Mouse (Mus musculus) kidney, adult 11 months (tissue): ENCODE measurements around the gene Olfr770.
"Not testable (repeated sequence)": the region's sequence is repeated elsewhere in the genome, so short reads cannot be mapped to it uniquely, and the experiment has no call there.

Source experiments
- DNase-seq: peaks from one replicate; pipeline ENCODE4 v3.0.0; 2022

Olfr770 gene

DNA sequence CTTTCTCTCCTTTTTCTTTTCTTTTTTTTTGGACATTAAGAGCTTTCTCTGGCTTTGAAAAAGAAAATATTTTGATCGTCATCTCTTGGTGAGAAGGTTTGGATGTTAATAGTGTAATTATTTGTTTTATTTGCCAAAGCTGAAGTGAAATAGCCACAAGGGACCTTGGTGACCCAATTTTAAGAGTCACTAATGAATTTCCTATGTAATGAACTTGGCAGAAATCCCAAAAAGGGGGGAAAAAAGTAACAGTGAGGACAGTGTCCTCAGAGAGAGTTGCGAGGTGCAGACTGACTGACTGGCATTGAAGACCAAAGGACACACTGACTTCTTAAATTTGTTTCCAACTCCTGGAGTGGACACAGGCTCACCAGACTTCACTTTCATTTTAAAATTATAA, at the start of gene Olfr770:
TSS of gene Olfr770 (minus strand) at position 101 of the 400 bp plus-strand sequence.
- DNase-seq, result no peak

GRCm38 (mm10) chr10:129187319-129187718, 48.5 kb upstream of the Olfr770 start, which contains the start of gene Olfr773:
Gene Olfr773 (minus strand): TSS chr10:129187419.
- DNase-seq, result not testable (repeated sequence)

GRCm38 (mm10) chr10:129177821-129178220, 39.0 kb upstream of the Olfr770 start, which contains the start of gene Olfr772:
Gene Olfr772 (minus strand): TSS chr10:129177921.
- DNase-seq, result not testable (repeated sequence)

GRCm38 (mm10) chr10:129164651-129165050, 25.9 kb upstream of the Olfr770 start, which contains the start of gene Olfr771:
Gene Olfr771 (minus strand): TSS chr10:129164751.
- DNase-seq, result no peak

DNA sequence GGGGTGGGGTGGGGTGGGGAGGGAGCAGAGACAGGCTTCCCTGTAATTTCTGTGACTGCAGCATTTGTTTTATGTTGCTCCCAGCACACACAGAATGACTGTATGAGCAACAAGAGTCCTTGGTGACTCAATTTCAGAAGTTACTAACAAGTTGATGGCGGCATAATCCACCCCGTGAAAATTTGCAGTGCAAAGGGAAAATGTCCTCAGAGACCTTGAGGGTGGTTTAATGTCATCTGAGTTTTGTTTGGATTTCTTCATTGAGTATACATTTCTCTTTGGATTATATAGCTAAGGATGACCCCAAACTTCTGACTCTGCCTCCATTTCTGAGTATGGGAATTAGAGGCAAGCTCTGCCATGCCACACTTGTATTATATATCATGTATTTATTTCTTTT, 21.0 kb downstream of the Olfr770 start, which contains the start of gene Olfr769:
TSS of gene Olfr769 (minus strand) at position 101 of the 400 bp plus-strand sequence.
- no peak for DNase-seq

- DNase-seq, result no peak
Observed at GRCm38 (mm10) chr10:129115146-129115545, 23.7 kb downstream of the Olfr770 start.

DNA sequence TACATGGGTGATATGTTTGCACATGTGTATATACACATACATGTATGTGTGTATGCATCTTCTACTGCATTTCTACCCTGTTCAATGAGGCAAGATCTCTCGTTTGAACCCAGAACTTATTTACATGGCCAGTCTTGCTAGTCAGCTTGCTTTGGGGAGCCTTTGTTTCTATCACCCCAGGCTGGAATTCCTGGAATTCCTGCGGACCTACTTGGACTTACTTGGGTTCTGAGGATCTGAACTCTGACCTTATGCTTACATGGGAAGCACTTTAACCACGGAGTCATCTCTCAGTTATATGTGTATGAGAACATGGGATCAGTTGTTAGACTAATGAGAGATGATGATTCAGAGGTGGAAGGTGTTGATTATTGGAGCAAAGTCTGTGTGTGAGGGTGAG, 37.6 kb downstream of the Olfr770 start:
- DNase-seq, result no peak

DNA sequence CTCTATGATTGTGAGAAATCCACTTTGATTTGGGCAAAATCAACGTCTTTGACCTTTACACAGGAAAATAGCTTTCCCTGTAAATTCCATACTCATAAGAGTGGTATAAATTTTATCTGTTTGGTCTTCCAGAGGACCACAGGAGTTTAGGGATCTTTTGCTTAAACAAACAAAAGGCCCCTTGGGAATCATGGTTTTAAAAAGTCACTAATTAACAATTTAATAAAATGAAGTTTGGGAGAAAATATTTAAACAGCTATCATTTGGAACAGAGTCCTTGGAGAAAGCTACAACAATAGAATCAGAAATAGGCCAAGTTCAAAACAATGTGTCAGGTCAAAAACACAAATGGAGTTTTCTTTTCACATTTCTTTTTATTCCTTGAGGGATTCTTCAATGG, 39.5 kb downstream of the Olfr770 start, which contains the start of gene Olfr768:
TSS of gene Olfr768 (minus strand) at position 101 of the 400 bp plus-strand sequence.
- DNase-seq, result no peak

DNA sequence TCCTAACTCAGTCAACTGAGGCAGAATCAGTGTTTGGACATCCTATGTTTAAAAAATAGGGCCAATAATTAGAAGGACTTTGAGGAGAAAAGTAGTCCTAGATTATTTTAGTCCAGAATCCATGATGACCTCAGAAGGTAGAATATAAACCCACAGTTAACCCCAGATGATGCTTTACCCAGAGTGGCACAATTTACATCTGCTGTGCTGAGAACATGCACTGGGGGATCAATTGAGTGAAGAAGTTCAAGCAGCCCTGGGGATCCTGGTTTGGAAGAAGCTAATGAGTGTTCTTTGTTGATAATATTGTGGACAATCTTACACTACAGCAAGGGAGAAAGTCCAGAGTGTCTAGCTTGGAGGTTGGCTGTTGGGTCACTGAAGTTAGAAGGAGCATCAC, 56.0 kb downstream of the Olfr770 start, which contains the start of gene Olfr767:
TSS of gene Olfr767 (minus strand) at position 101 of the 400 bp plus-strand sequence.
- DNase-seq, result not testable (repeated sequence)
